Comparison of ENCODE assay signal across 8 mouse cellular contexts in genomic region chr5:123670800-123671472, GRCm38 (mm10). TPM values are rescaled to one million over a fixed set of nuclear protein-coding genes. Genes with fewer than 3 reads are reported as not detected.
DNase-seq lines count a peak whose midpoint lies in the region; ATAC-seq and TF ChIP-seq lines count a peak whose summit lies in the region.

No protein-coding gene starts in this region.

- peak overlapping the region; percentile 29; the same call in 1 of the 2 replicates for H3K27ac ChIP-seq in intestine, embryonic 14.5 days (ENCODE audit: low read depth)
- H3K27ac ChIP-seq in intestine, postnatal 0 days (ENCODE audit: low read depth, low read length): no peak overlapping the region
- H3K27ac ChIP-seq in kidney, adult 2 months (ENCODE audit: insufficient read depth, low read depth, low read length): peak overlapping the region; percentile 82

- no peak overlapping the region for H3K4me2 ChIP-seq in intestine, embryonic 14.5 days (ENCODE audit: low read length)
- H3K4me2 ChIP-seq in intestine, postnatal 0 days (replicated peaks; ENCODE audit: low read depth): no peak overlapping the region

- peaks cover 7% of the 10 kb centered on the region for H3K4me1 ChIP-seq in intestine, embryonic 14.5 days (replicated peaks; ENCODE audit: control insufficient read depth, insufficient read depth, low read length)
- no peaks in the 10 kb centered on the region; the same call in 1 of the 2 replicates for H3K4me1 ChIP-seq in intestine, postnatal 0 days (replicated peaks; ENCODE audit: control insufficient read depth, insufficient read depth, low read length)
- H3K4me1 ChIP-seq in kidney, adult 2 months (ENCODE audit: control insufficient read depth, insufficient read depth, low read length): peaks cover 28% of the 10 kb centered on the region

- no peak for TF ChIP-seq POLR2A in kidney, adult 2 months (IDR thresholded peaks at IDR 0.05; ENCODE audit: low read depth, low read length)

- no peaks in the 10 kb centered on the region for H3K27me3 ChIP-seq in intestine, embryonic 14.5 days (replicated peaks; ENCODE audit: control insufficient read depth, insufficient read depth, low read length)
- no peaks in the 10 kb centered on the region for H3K27me3 ChIP-seq in intestine, postnatal 0 days (replicated peaks; ENCODE audit: control insufficient read depth, insufficient read depth, low read length)
- no peaks in the 10 kb centered on the region for H3K27me3 ChIP-seq in kidney, adult 2 months (replicated peaks; ENCODE audit: control insufficient read depth, insufficient read depth, low read length)

- H3K9me3 ChIP-seq in intestine, embryonic 14.5 days (ENCODE audit: control insufficient read depth, low read length): no peaks in the 10 kb centered on the region
- H3K9me3 ChIP-seq in intestine, postnatal 0 days (ENCODE audit: control insufficient read depth): no peaks in the 10 kb centered on the region

- no peak overlapping the region for H3K9ac ChIP-seq in intestine, embryonic 14.5 days (ENCODE audit: low read length)
- H3K9ac ChIP-seq in intestine, postnatal 0 days (ENCODE audit: low read depth, low read length): no peak overlapping the region

- DNase-seq in intestine, embryonic 14.5 days (ENCODE audit: low spot score): no peak
- peak; percentile 25 for DNase-seq in R1 (ENCODE audit: low read depth, low spot score)
- peak; percentile 83 for DNase-seq in gastrocnemius, postnatal 25 days
- DNase-seq in kidney, adult 2 months: peak; percentile 62
- DNase-seq in left cerebral cortex, adult 11 months (ENCODE audit: low spot score): no peak
- DNase-seq in right cerebral cortex, postnatal 25 days: no peak

- TF ChIP-seq CTCF in intestine, postnatal 0 days (IDR thresholded peaks at IDR 0.05; ENCODE audit: low read depth): no peak
- TF ChIP-seq CTCF in kidney, adult 2 months (conservative IDR thresholded peaks at IDR 0.05; ENCODE audit: insufficient read depth, insufficient read length, low read depth, low read length): no peak

- no peak for ATAC-seq in intestine, embryonic 14.5 days (replicated peaks; ENCODE audit: low FRiP score, low TSS enrichment, low read depth)
- ATAC-seq in intestine, postnatal 0 days: no peak
- peak; percentile 85 for ATAC-seq in megakaryocyte, adult 5-6 weeks (ENCODE audit: poor library complexity, severe bottlenecking)

- H3K4me3 ChIP-seq in intestine, embryonic 14.5 days (ENCODE audit: low read depth, low read length): no peak overlapping the region
- no peak overlapping the region for H3K4me3 ChIP-seq in intestine, postnatal 0 days (ENCODE audit: low read depth, low read length)
- H3K4me3 ChIP-seq in kidney, adult 2 months (ENCODE audit: insufficient read depth, low read depth, low read length): no peak overlapping the region

- 37% methylated on average over 14 of the region's 14 CpGs for WGBS in intestine, embryonic 14.5 days
- WGBS in intestine, postnatal 0 days: 46% methylated on average over 14 of the region's 14 CpGs
- WGBS in kidney, adult 2 months: 29% methylated on average over 14 of the region's 14 CpGs

- no peaks in the 10 kb centered on the region for H3K36me3 ChIP-seq in intestine, embryonic 14.5 days (ENCODE audit: control insufficient read depth, insufficient read depth, low read length)
- no peaks in the 10 kb centered on the region for H3K36me3 ChIP-seq in intestine, postnatal 0 days (ENCODE audit: control insufficient read depth, insufficient read depth)
- no peaks in the 10 kb centered on the region for H3K36me3 ChIP-seq in kidney, adult 2 months (ENCODE audit: control insufficient read depth, insufficient read depth, low read length)

RNA-seq across cellular contexts. Expression of gene Clip1, which starts 13.5 kb away (rescaled TPM):
- 30.1 and 32.6 TPM in 2 replicates for polyA plus RNA-seq in intestine, embryonic 14.5 days (2014; fragmentation: Nextera tagmentation; extraction: Ambion mirVana)
- 15.7 and 17.7 TPM in 2 replicates for polyA plus RNA-seq in intestine, postnatal 0 days (2015; fragmentation: Nextera tagmentation; extraction: Ambion mirVana)
- 100 to 1,000 TPM; 208 to 217 TPM for total RNA-seq in gastrocnemius, postnatal 25 days (2021)
- polyA plus RNA-seq in kidney, adult 2 months (2012; rRNA removed): 19.0 and 24.4 TPM in 2 replicates
- 45.5 and 46.9 TPM in 2 replicates for total RNA-seq in megakaryocyte, adult 5-6 weeks (2015)
- 96.0 and 126 TPM in 2 replicates for total RNA-seq in megakaryocyte, adult 5-6 weeks (2017)

RNA-seq across cellular contexts. Expression of gene Zcchc8, which starts 50.0 kb away (rescaled TPM):
- 74.3 and 83.2 TPM in 2 replicates for polyA plus RNA-seq in intestine, embryonic 14.5 days (2014; fragmentation: Nextera tagmentation; extraction: Ambion mirVana)
- polyA plus RNA-seq in intestine, postnatal 0 days (2015; fragmentation: Nextera tagmentation; extraction: Ambion mirVana): 27.1 and 32.6 TPM in 2 replicates
- 10 to 100 TPM; 16.2 to 17.4 TPM for total RNA-seq in gastrocnemius, postnatal 25 days (2021)
- 24.3 and 26.1 TPM in 2 replicates for polyA plus RNA-seq in kidney, adult 2 months (2012; rRNA removed)
- 43.9 and 65.3 TPM in 2 replicates for total RNA-seq in megakaryocyte, adult 5-6 weeks (2015)
- total RNA-seq in megakaryocyte, adult 5-6 weeks (2017): 122 and 197 TPM in 2 replicates

Comparison
In these comparisons a context has a peak if more than half of its experiments do, and no peak if none do; other contexts are left out.
1. DNase-seq: peak in R1 (single experiment), gastrocnemius, postnatal 25 days (single experiment) and kidney, adult 2 months (single experiment); none in intestine, embryonic 14.5 days (single experiment), left cerebral cortex, adult 11 months (single experiment) and right cerebral cortex, postnatal 25 days (single experiment).